Mouse (Mus musculus) liver, adult 2 months (tissue): Measurements from ENCODE around the gene Lrrc8e. TPM values are rescaled to one million over a fixed set of nuclear protein-coding genes. Genes with fewer than 3 reads are reported as not detected.

Experiments
- DNase-seq: peaks from one replicate; pipeline ENCODE4 v3.0.0-alpha.2; 2011; ENCODE audit warnings: low read depth, low spot score; ENCODE audit errors: extremely low read depth
- H3K27ac ChIP-seq: fragments of 200-500 bp; replicated peaks from 2 replicates; pipeline ENCODE4 v1.5.1; 2012; ENCODE audit warnings: low read depth, mild to moderate bottlenecking, control low read depth, inconsistent platforms, low read length; ENCODE audit not compliant: insufficient read depth
- H3K27me3 ChIP-seq: fragments of 200-500 bp; 2 replicates; pipeline ENCODE4 v1.6.1; 2012; ENCODE audit warnings: mild to moderate bottlenecking, moderate library complexity, low read length, inconsistent platforms; ENCODE audit not compliant: control insufficient read depth, insufficient read depth
- H3K36me3 ChIP-seq: fragments of 200-500 bp; 2 replicates; pipeline ENCODE4 v1.6.1; 2012; ENCODE audit warnings: low read length, inconsistent platforms; ENCODE audit not compliant: control insufficient read depth, insufficient read depth
- H3K4me1 ChIP-seq: fragments of 200-500 bp; 2 replicates; pipeline ENCODE4 v1.6.1; 2011; ENCODE audit warnings: low read length; ENCODE audit not compliant: control insufficient read depth, insufficient read depth
- H3K4me3 ChIP-seq: fragments of 200-500 bp; 2 replicates; pipeline ENCODE4 v1.5.1; 2011; ENCODE audit warnings: low read depth, mild to moderate bottlenecking, control low read depth, low read length, moderate library complexity; ENCODE audit not compliant: insufficient read depth
- H3K79me2 ChIP-seq: fragments of 200-500 bp; 2 replicates; pipeline ENCODE4 v1.6.1; 2012; ENCODE audit warnings: inconsistent platforms, mild to moderate bottlenecking, low read length, moderate library complexity; ENCODE audit not compliant: control insufficient read depth, insufficient read depth
- H3K9ac ChIP-seq: fragments of 200-500 bp; 2 replicates; pipeline ENCODE4 v1.6.1; 2012; ENCODE audit warnings: low read depth, mild to moderate bottlenecking, control low read depth, inconsistent platforms, low read length
- CTCF ChIP-seq: fragments of 200-500 bp; IDR thresholded peaks from 2 replicates; pipeline ENCODE4 v1.5.1; 2011; ENCODE audit warnings: low read depth, low read length, control low read depth
- POLR2A ChIP-seq: fragments of 200-500 bp; IDR thresholded peaks from 2 replicates; pipeline ENCODE4 v1.6.1; 2011; ENCODE audit warnings: low read length, control low read depth; ENCODE audit not compliant: insufficient read depth; ENCODE audit errors: extremely low read depth
- WGBS: fragments of 180-500 bp; shearing (Covaris S2); methylation state at CpG from one replicate; pipeline ENCODE4 v1.1.7; 2018; 5-methylcytosine and 5-hydroxymethylcytosine counted together
- polyA plus RNA-seq: library from polyadenylated mRNA; depleted of rRNA; stranded (reverse); fragments of >200 nt; gene quantifications from 2 replicates; pipeline ENCODE4 v1.2.3, GENCODE M21; 2012
- total RNA-seq: library from RNA; depleted of rRNA; stranded (reverse); fragments of >200 nt; gene quantifications from 2 replicates; pipeline ENCODE4 v1.2.3, GENCODE M21; 2014

Gene Lrrc8e
- total and polyA plus RNA-seq, 2 experiments: 0.18 to 0.24 TPM

DNA sequence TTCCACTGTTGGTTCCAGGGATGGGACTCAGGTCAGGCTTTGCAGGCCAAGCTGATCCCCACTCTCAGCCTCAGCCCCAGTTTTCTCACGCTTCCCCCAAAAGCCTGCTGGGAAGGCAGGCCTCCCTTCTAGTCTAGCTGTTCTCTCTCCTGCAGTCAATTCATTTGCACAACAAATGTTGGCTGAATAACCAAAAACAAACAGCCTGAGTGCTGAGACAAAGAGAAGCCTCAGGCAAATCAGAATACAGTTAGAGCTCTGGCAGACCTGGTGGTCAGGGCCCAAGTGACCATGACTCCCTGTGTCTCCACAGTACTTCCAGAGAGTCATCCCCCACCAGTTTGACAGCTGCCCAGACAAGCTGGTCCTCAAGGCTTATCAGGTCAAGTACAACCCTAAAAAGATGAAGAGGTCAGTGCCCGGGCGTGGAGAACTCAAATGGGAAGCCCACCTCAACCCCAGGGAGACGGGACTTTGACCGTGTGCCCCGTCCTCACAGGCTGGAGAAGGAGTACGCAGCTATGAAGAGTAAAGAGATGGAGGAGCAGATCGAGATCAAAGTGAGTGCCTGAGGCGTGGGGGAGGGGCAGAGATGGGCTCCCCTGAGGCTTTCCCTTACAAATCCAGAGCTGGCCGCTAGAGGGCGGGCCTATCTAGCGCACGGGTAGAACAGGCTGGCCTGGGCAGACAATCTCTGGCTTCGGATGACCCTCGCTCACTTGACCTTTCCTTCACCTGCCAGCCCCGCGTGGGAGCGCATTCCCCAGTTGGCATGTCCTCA lies 33.6 kb upstream of the Lrrc8e start:
- Histone ChIP-seq H3K36me3 (no peaks in the 10 kb centered on the region), H3K27me3 (no peaks in the 10 kb centered on the region), H3K27ac (no peak overlapping the region), H3K79me2 (no peaks in the 10 kb centered on the region), H3K4me3 (no peak overlapping the region), H3K9ac (no peak overlapping the region), H3K4me1 (peaks cover 1% of the 10 kb centered on the region; the same call in 1 of the 2 replicates)
- DNase-seq: peak; percentile 75
- WGBS: 17% methylated on average over 18 of the region's 18 CpGs
- TF ChIP-seq CTCF (peak; percentile 97), POLR2A (no peak)

- Histone ChIP-seq H3K9ac (no peak overlapping the region), H3K4me3 (no peak overlapping the region), H3K27ac (no peak overlapping the region), H3K79me2 (no peaks in the 10 kb centered on the region), H3K36me3 (no peaks in the 10 kb centered on the region), H3K27me3 (no peaks in the 10 kb centered on the region), H3K4me1 (peaks cover 1% of the 10 kb centered on the region; the same call in 1 of the 2 replicates)
- TF ChIP-seq CTCF (no peak), POLR2A (no peak)
- DNase-seq: no peak
- WGBS: 31% methylated on average over 7 of the region's 7 CpGs
These were observed 33.1 kb upstream of the Lrrc8e start for GRCm38 (mm10) chr8:4193588-4193894.

- WGBS: 74% methylated on average over 2 of the region's 2 CpGs
- no peaks in the 10 kb centered on the region for H3K79me2 ChIP-seq
- no peak for TF ChIP-seq POLR2A
- no peak for TF ChIP-seq CTCF
- H3K9ac ChIP-seq: no peak overlapping the region
- no peaks in the 10 kb centered on the region for H3K27me3 ChIP-seq
- no peak overlapping the region for H3K27ac ChIP-seq
- no peak overlapping the region for H3K4me3 ChIP-seq
- DNase-seq: no peak
- H3K36me3 ChIP-seq: no peaks in the 10 kb centered on the region
- no peaks in the 10 kb centered on the region for H3K4me1 ChIP-seq
These were observed 25.3 kb upstream of the Lrrc8e start for GRCm38 (mm10) chr8:4201321-4201720.

DNA sequence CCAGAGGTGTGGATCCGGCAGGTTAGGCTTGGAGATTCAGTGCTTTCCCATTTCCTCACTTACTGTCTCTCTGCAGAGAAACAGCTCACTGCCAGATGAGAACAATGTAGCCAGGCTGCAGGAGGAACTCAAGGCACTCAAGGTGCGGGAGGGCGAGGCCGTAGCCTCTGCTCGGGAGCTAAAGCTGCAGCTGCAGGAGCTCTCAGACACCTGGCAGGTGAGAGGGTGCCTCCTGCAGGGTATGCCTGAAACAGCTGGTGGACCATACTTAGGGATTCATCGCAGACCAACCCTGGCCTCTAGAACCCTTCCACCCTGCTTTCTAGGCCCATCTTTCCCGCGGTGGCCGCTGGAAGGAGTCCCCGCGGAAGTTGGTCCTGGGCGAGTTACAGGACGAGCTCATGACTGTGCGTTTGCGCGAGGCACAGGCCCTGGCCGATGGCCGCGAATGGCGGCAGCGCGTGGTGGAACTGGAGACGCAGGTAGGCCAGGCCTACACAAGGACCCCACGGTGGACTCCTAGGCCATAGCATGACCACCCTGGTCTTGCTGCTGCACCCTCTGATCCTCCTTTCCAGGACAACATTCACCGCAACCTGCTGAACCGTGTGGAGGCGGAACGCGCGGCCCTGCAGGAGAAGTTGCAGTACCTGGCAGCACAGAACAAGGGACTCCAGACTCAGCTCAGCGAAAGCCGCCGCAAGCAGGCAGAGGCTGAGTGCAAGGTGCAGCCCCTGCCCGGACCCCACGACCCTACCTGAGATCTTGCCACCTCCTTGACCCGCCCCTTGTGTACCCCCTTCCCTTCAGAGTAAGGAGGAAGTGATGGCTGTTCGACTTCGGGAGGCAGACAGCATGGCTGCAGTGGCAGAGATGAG lies 21.1 kb upstream of the Lrrc8e start:
- H3K4me1 ChIP-seq: no peaks in the 10 kb centered on the region
- H3K27ac ChIP-seq: no peak overlapping the region
- no peaks in the 10 kb centered on the region for H3K79me2 ChIP-seq
- no peak for TF ChIP-seq CTCF
- no peaks in the 10 kb centered on the region for H3K36me3 ChIP-seq
- H3K27me3 ChIP-seq: no peaks in the 10 kb centered on the region
- H3K9ac ChIP-seq: no peak overlapping the region
- no peak overlapping the region for H3K4me3 ChIP-seq
- 81% methylated on average over 38 of the region's 38 CpGs for WGBS
- no peak for DNase-seq

- no peaks in the 10 kb centered on the region for H3K79me2 ChIP-seq
- no peaks in the 10 kb centered on the region for H3K36me3 ChIP-seq
- WGBS: 76% methylated on average over 44 of the region's 44 CpGs
- no peak for DNase-seq
- TF ChIP-seq CTCF: no peak
- TF ChIP-seq POLR2A: no peak
- H3K4me3 ChIP-seq: no peak overlapping the region
- H3K9ac ChIP-seq: no peak overlapping the region
- no peaks in the 10 kb centered on the region for H3K4me1 ChIP-seq
- H3K27me3 ChIP-seq: no peaks in the 10 kb centered on the region
- no peak overlapping the region for H3K27ac ChIP-seq
These were observed 20.2 kb upstream of the Lrrc8e start for GRCm38 (mm10) chr8:4206182-4207015.
